Mouse (Mus musculus): ENCODE data around the gene Myh11. TPM values are rescaled to one million over a fixed set of nuclear protein-coding genes. Genes with fewer than 3 reads are reported as not detected.

Gene Myh11
- polyA plus RNA-seq, 1 experiment from 2014 or later: 0.90 TPM

GRCm38 (mm10) chr16:14185516-14185915 is 105.7 kb downstream of the Myh11 start:
- Histone ChIP-seq H3K27ac (ENCODE audit: low read depth, low read length) (no peak overlapping the region), H3K4me1 (ENCODE audit: control insufficient read depth, insufficient read depth, low read depth, low read length) (no peaks in the 10 kb centered on the region), H3K4me2 (ENCODE audit: low read length) (no peak overlapping the region), H3K4me3 (ENCODE audit: low read length) (no peak overlapping the region), H3K9ac (ENCODE audit: low read depth, low read length) (no peak overlapping the region), H3K27me3 (replicated peaks; ENCODE audit: control insufficient read depth, insufficient read depth, low read length) (no peaks in the 10 kb centered on the region), H3K36me3 (ENCODE audit: control insufficient read depth, insufficient read depth, low read length) (no peaks in the 10 kb centered on the region; the same call in 1 of the 2 replicates), H3K9me3 (ENCODE audit: control insufficient read depth, low read length) (no peaks in the 10 kb centered on the region)
- WGBS: 94% methylated on average over 5 of the region's 5 CpGs
- no peak for ATAC-seq

DNA sequence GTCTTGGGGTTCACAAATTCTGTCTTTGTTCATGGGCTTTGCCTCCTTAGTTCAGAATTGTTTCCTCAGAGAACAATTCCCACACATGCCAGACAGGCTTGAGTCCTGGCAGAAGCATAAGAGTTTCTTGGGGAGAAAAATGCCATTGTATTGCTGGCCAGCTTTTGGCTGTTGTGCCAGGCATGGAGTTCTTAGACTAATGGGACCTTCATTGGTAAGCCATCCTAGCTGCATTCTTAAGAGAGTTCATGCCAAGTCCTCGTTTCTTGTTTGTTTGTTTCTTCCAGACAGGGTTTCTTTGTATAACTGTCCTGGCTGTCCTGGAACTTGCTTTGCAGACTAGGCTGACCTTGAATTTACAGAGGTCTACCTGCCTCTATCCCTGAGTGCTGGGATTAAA is 107.3 kb downstream of the Myh11 start:
- Histone ChIP-seq H3K9ac (ENCODE audit: low read depth, low read length) (no peak overlapping the region), H3K36me3 (ENCODE audit: control insufficient read depth, insufficient read depth, low read length) (no peaks in the 10 kb centered on the region; the same call in 1 of the 2 replicates), H3K9me3 (ENCODE audit: control insufficient read depth, low read length) (no peaks in the 10 kb centered on the region), H3K4me3 (ENCODE audit: low read length) (no peak overlapping the region), H3K4me2 (ENCODE audit: low read length) (no peak overlapping the region), H3K27me3 (replicated peaks; ENCODE audit: control insufficient read depth, insufficient read depth, low read length) (no peaks in the 10 kb centered on the region), H3K27ac (ENCODE audit: low read depth, low read length) (no peak overlapping the region), H3K4me1 (ENCODE audit: control insufficient read depth, insufficient read depth, low read depth, low read length) (no peaks in the 10 kb centered on the region)
- WGBS: 54% methylated on average over 1 of the region's 1 CpGs
- ATAC-seq: no peak; the same call in 1 of the 2 replicates

- H3K27ac ChIP-seq (ENCODE audit: low read depth, low read length): no peak overlapping the region
- no peak overlapping the region for H3K4me3 ChIP-seq (ENCODE audit: low read length)
- WGBS: 89% methylated on average over 5 of the region's 5 CpGs
- H3K9me3 ChIP-seq (ENCODE audit: control insufficient read depth, low read length): no peaks in the 10 kb centered on the region
- ATAC-seq: peak; percentile 53; the same call in 1 of the 2 replicates
- no peak overlapping the region for H3K9ac ChIP-seq (ENCODE audit: low read depth, low read length)
- H3K27me3 ChIP-seq (replicated peaks; ENCODE audit: control insufficient read depth, insufficient read depth, low read length): no peaks in the 10 kb centered on the region
- H3K4me1 ChIP-seq (ENCODE audit: control insufficient read depth, insufficient read depth, low read depth, low read length): no peaks in the 10 kb centered on the region
- no peaks in the 10 kb centered on the region for H3K36me3 ChIP-seq (ENCODE audit: control insufficient read depth, insufficient read depth, low read length)
- no peak overlapping the region for H3K4me2 ChIP-seq (ENCODE audit: low read length)
These were observed 108.8 kb downstream of the Myh11 start for GRCm38 (mm10) chr16:14182360-14182759.

GRCm38 (mm10) chr16:14180163-14180733 is 110.9 kb downstream of the Myh11 start:
- Histone ChIP-seq H3K27ac (ENCODE audit: low read depth, low read length) (no peak overlapping the region), H3K9me3 (ENCODE audit: control insufficient read depth, low read length) (no peaks in the 10 kb centered on the region), H3K36me3 (ENCODE audit: control insufficient read depth, insufficient read depth, low read length) (no peaks in the 10 kb centered on the region), H3K4me3 (ENCODE audit: low read length) (no peak overlapping the region), H3K9ac (ENCODE audit: low read depth, low read length) (no peak overlapping the region), H3K4me1 (ENCODE audit: control insufficient read depth, insufficient read depth, low read depth, low read length) (no peaks in the 10 kb centered on the region), H3K27me3 (replicated peaks; ENCODE audit: control insufficient read depth, insufficient read depth, low read length) (no peaks in the 10 kb centered on the region), H3K4me2 (ENCODE audit: low read length) (no peak overlapping the region)
- 87% methylated on average over 6 of the region's 6 CpGs for WGBS
- no peak for ATAC-seq

DNA sequence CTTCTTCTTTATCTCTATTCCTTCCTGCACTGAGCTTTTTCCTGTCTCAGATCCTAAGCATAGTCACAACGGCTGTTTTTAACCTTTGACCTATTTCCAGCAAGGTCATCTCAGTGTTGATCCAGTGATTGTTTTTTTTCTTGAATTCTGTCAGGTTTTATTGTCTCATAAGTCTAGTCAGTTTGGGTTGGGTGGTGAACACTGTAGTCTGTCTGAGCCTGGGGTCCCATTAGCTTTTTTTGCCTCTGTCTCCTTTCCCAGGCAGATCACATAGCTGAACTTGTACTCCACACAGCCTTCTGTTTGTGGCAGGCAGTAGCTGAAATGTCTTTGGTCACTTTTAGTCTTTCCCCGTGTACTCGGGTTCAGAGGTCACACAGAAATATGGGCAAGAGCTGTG is 113.1 kb downstream of the Myh11 start:
- H3K9ac ChIP-seq (ENCODE audit: low read depth, low read length): no peak overlapping the region
- 87% methylated on average over 3 of the region's 3 CpGs for WGBS
- H3K27ac ChIP-seq (ENCODE audit: low read depth, low read length): no peak overlapping the region
- no peak overlapping the region for H3K4me2 ChIP-seq (ENCODE audit: low read length)
- ATAC-seq: no peak
- no peak overlapping the region for H3K4me3 ChIP-seq (ENCODE audit: low read length)
- H3K36me3 ChIP-seq (ENCODE audit: control insufficient read depth, insufficient read depth, low read length): 0 out of 2 replicates have a peak, but pooled peaks cover 2% of the 10 kb centered on the region
- H3K4me1 ChIP-seq (ENCODE audit: control insufficient read depth, insufficient read depth, low read depth, low read length): no peaks in the 10 kb centered on the region
- H3K9me3 ChIP-seq (ENCODE audit: control insufficient read depth, low read length): no peaks in the 10 kb centered on the region
- no peaks in the 10 kb centered on the region for H3K27me3 ChIP-seq (replicated peaks; ENCODE audit: control insufficient read depth, insufficient read depth, low read length)

DNA sequence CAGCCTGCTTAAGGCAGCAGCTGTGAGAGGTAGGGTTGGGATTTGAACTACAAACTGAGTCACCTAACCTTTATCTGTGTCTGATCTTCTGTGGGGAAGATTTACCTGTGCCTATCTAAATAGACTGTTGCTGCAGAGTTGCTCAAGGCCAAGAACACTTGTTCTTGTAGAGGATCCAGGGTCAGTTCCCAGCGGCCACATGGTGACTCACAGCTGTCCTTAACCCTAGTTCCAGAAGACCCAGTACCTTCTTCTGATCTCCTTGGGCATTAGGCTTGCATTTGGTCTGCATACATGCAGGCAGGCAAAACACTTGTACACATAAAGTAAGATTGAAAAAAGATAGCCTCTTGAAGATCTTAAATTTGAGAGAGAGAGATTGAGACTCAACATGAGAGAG is 121.5 kb downstream of the Myh11 start:
- 97% methylated on average over 1 of the region's 1 CpGs for WGBS
- no peaks in the 10 kb centered on the region for H3K9me3 ChIP-seq (ENCODE audit: control insufficient read depth, low read length)
- H3K27me3 ChIP-seq (replicated peaks; ENCODE audit: control insufficient read depth, insufficient read depth, low read length): no peaks in the 10 kb centered on the region
- H3K27ac ChIP-seq (ENCODE audit: low read depth, low read length): no peak overlapping the region
- 0 out of 2 replicates have a peak, but pooled peaks cover 2% of the 10 kb centered on the region for H3K36me3 ChIP-seq (ENCODE audit: control insufficient read depth, insufficient read depth, low read length)
- no peak overlapping the region for H3K9ac ChIP-seq (ENCODE audit: low read depth, low read length)
- H3K4me1 ChIP-seq (ENCODE audit: control insufficient read depth, insufficient read depth, low read depth, low read length): no peaks in the 10 kb centered on the region
- no peak for ATAC-seq
- no peak overlapping the region for H3K4me3 ChIP-seq (ENCODE audit: low read length)
- no peak overlapping the region for H3K4me2 ChIP-seq (ENCODE audit: low read length)

- no peak for ATAC-seq
- H3K9me3 ChIP-seq (ENCODE audit: control insufficient read depth, low read length): no peaks in the 10 kb centered on the region
- H3K27me3 ChIP-seq (replicated peaks; ENCODE audit: control insufficient read depth, insufficient read depth, low read length): no peaks in the 10 kb centered on the region; the same call in 1 of the 2 replicates
- H3K4me2 ChIP-seq (ENCODE audit: low read length): no peak overlapping the region
- H3K4me3 ChIP-seq (ENCODE audit: low read length): no peak overlapping the region
- H3K9ac ChIP-seq (ENCODE audit: low read depth, low read length): no peak overlapping the region
- H3K4me1 ChIP-seq (ENCODE audit: control insufficient read depth, insufficient read depth, low read depth, low read length): peaks cover 10% of the 10 kb centered on the region
- H3K36me3 ChIP-seq (ENCODE audit: control insufficient read depth, insufficient read depth, low read length): no peaks in the 10 kb centered on the region
- whole genome bisulfite sequencing: 95% methylated on average over 4 of the region's 4 CpGs
- H3K27ac ChIP-seq (ENCODE audit: low read depth, low read length): no peak overlapping the region
These were observed 124.7 kb downstream of the Myh11 start for GRCm38 (mm10) chr16:14166490-14166889.

GRCm38 (mm10) chr16:14163731-14164130 is 127.4 kb downstream of the Myh11 start:
- Histone ChIP-seq H3K27ac (ENCODE audit: low read depth, low read length) (no peak overlapping the region), H3K4me2 (ENCODE audit: low read length) (peak overlapping the region; percentile 96), H3K27me3 (replicated peaks; ENCODE audit: control insufficient read depth, insufficient read depth, low read length) (no peaks in the 10 kb centered on the region; the same call in 1 of the 2 replicates), H3K9me3 (ENCODE audit: control insufficient read depth, low read length) (no peaks in the 10 kb centered on the region), H3K4me1 (ENCODE audit: control insufficient read depth, insufficient read depth, low read depth, low read length) (peaks cover 10% of the 10 kb centered on the region), H3K9ac (ENCODE audit: low read depth, low read length) (peak overlapping the region; percentile 75), H3K36me3 (ENCODE audit: control insufficient read depth, insufficient read depth, low read length) (no peaks in the 10 kb centered on the region), H3K4me3 (ENCODE audit: low read length) (peak overlapping the region; percentile 69)
- ATAC-seq: no peak
- WGBS: 2% methylated on average over 10 of the region's 10 CpGs

GRCm38 (mm10) chr16:14162988-14163416 is 128.2 kb downstream of the Myh11 start, which contains the start of the genes Nde1 and Marf1:
TSS of gene Nde1 (plus strand) at chr16:14163275.
TSS of gene Marf1 (minus strand) at chr16:14163351.
- peak within 1 kb of the TSS; percentile 69 for H3K4me3 ChIP-seq (ENCODE audit: low read length)
- H3K27me3 ChIP-seq (replicated peaks; ENCODE audit: control insufficient read depth, insufficient read depth, low read length): no peaks in the 10 kb centered on the region; the same call in 1 of the 2 replicates
- peaks cover 16% of the 10 kb centered on the region for H3K4me1 ChIP-seq (ENCODE audit: control insufficient read depth, insufficient read depth, low read depth, low read length)
- H3K4me2 ChIP-seq (ENCODE audit: low read length): peak within 1 kb of the TSS; percentile 96
- H3K27ac ChIP-seq (ENCODE audit: low read depth, low read length): peak within 1 kb of the TSS; percentile 54; the same call in 1 of the 2 replicates
- ATAC-seq: peak; percentile 77
- H3K36me3 ChIP-seq (ENCODE audit: control insufficient read depth, insufficient read depth, low read length): no peaks in the 10 kb centered on the region
- no peaks in the 10 kb centered on the region for H3K9me3 ChIP-seq (ENCODE audit: control insufficient read depth, low read length)
- WGBS: under 1% methylated on average over 36 of the region's 43 CpGs
- peak within 1 kb of the TSS; percentile 75 for H3K9ac ChIP-seq (ENCODE audit: low read depth, low read length)
